22 mouse cellular contexts compared by ENCODE assay signal in the genomic region with DNA sequence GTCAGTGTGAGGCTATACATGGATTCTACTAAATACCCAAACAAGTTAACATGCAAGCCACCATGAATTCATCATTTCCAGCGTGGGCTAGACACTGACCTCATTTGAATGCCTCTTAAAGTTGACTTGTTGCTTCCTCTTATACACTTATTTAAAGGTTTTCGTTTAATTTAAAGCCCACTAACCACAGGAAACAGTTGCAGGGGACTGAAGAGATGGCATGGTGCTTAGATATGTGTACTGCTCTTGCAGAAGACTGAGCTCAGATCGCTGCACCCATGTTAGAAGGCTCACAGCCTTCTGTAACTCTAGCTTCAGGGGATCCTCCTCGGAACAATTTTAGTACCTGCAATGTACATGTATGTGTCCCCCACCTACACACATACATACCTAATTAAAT. TPM values are rescaled to one million over a fixed set of nuclear protein-coding genes. Genes with fewer than 3 reads are reported as not detected.
DNase-seq lines count a peak whose midpoint lies in the region; ATAC-seq lines count a peak whose summit lies in the region.
"Had no signal": no experiment of that assay in that cellular context is flagged by ENCODE, and none has a peak within 500 bp of the region (broad histone marks: within the 10 kb centered on the region; RNA-seq: fewer than 3 reads in every experiment).

No protein-coding gene starts in this region.

- H3K27ac ChIP-seq in midbrain, embryonic 10.5 days (replicated peaks), result no peak overlapping the region
- H3K27ac ChIP-seq: embryonic facial prominence, embryonic 12.5 days; forebrain, embryonic 13.5 days; forebrain, embryonic 15.5 days had no signal

- peaks cover 22% of the 10 kb centered on the region for H3K4me1 ChIP-seq in midbrain, embryonic 10.5 days
- H3K4me1 ChIP-seq: forebrain, embryonic 13.5 days; forebrain, embryonic 15.5 days had no signal

- WGBS in midbrain, embryonic 10.5 days, result 83% methylated on average over 4 of the region's 4 CpGs

- H3K9me3 ChIP-seq in midbrain, embryonic 10.5 days (replicated peaks), result no peaks in the 10 kb centered on the region
- H3K9me3 ChIP-seq: embryonic facial prominence, embryonic 12.5 days; forebrain, embryonic 13.5 days; forebrain, embryonic 15.5 days had no signal

- H3K4me3 ChIP-seq in midbrain, embryonic 10.5 days, result no peak overlapping the region
- H3K4me3 ChIP-seq: embryonic facial prominence, embryonic 10.5 days; embryonic facial prominence, embryonic 12.5 days; forebrain, embryonic 13.5 days; forebrain, embryonic 15.5 days had no signal

- peak; percentile 85 for ATAC-seq in common myeloid progenitor, adult 5-6 weeks (replicated peaks; ENCODE audit: low read depth, poor library complexity, severe bottlenecking)
- ATAC-seq in hematopoietic stem cell, adult 5-6 weeks (replicated peaks in 1 of 2; ENCODE audit: insufficient read depth in 1 of 2, low FRiP score in 2 of 2, low TSS enrichment in 1 of 2, low read depth in 1 of 2, poor library complexity in 2 of 2, severe bottlenecking in 2 of 2), result peak; percentile 54 to 63; a peak in 2 of 4 replicates
- ATAC-seq: forebrain, embryonic 13.5 days; forebrain, embryonic 15.5 days; forebrain, postnatal 0 days had no signal

- no peaks in the 10 kb centered on the region for H3K27me3 ChIP-seq in midbrain, embryonic 10.5 days (ENCODE audit: low read depth, poor library complexity, severe bottlenecking)
- H3K27me3 ChIP-seq: embryonic facial prominence, embryonic 12.5 days; forebrain, embryonic 13.5 days; forebrain, embryonic 15.5 days had no signal

- H3K36me3 ChIP-seq in midbrain, embryonic 10.5 days, result no peaks in the 10 kb centered on the region
- H3K36me3 ChIP-seq: embryonic facial prominence, embryonic 10.5 days; embryonic facial prominence, embryonic 12.5 days; forebrain, embryonic 15.5 days had no signal

- DNase-seq in testis, postnatal 10 days (ENCODE audit: low spot score), result peak; percentile 5
- no peak for DNase-seq in testis, postnatal 14 days (ENCODE audit: low spot score)
- DNase-seq in midbrain, embryonic 10.5 days (ENCODE audit: low spot score), result no peak
- DNase-seq in layer of hippocampus, adult 11-12 months (ENCODE audit: low spot score), result no peak
- no peak for DNase-seq in adrenal gland, adult (ENCODE audit: inconsistent age in 2 of 2, low spot score in 1 of 2)
- DNase-seq: adrenal gland, adult 8-10 months; adrenal gland, postnatal 14 days; adrenal gland, postnatal 36 days; cerebellum, adult 11 months; cerebellum, adult 18-20 months; cerebellum, adult 8-10 months; cerebellum, adult 9-11 months; cerebellum, postnatal 14 days; cerebellum, postnatal 36 days; forebrain, postnatal 0 days had no signal

RNA-seq across cellular contexts. Expression of gene Sfrp2, which starts 47.5 kb away (rescaled TPM):
- not detected in 2 replicates for total RNA-seq in common myeloid progenitor, adult 5-6 weeks (2017)
- not detected in 2 replicates for total RNA-seq in hematopoietic stem cell, adult 5-6 weeks (2017)
- 129 and 187 TPM in 2 replicates for polyA plus RNA-seq in midbrain, embryonic 10.5 days (2016; fragmentation: Nextera tagmentation; extraction: Ambion mirVana)
- total RNA-seq: MEL had no signal
